In genomic region chr17:51142095-51142494, GRCm38 (mm10) we compare ENCODE assay signal across 14 mouse cellular contexts.
"Had no signal": no experiment of that assay in that cellular context is flagged by ENCODE, and none has a peak within 500 bp of the region (broad histone marks: within the 10 kb centered on the region; RNA-seq: fewer than 3 reads in every experiment).

No protein-coding gene starts in this region.

- H3K9me3 ChIP-seq: limb, embryonic 15.5 days; liver, embryonic 12.5 days; neural tube, embryonic 13.5 days; stomach, embryonic 15.5 days had no signal

- H3K4me3 ChIP-seq: limb, embryonic 15.5 days; liver, embryonic 12.5 days; neural tube, embryonic 13.5 days; stomach, embryonic 15.5 days had no signal

- H3K36me3 ChIP-seq: limb, embryonic 15.5 days; liver, embryonic 12.5 days; stomach, embryonic 15.5 days had no signal

- H3K27me3 ChIP-seq: limb, embryonic 15.5 days; liver, embryonic 12.5 days; neural tube, embryonic 13.5 days; stomach, embryonic 15.5 days had no signal

- H3K9ac ChIP-seq: limb, embryonic 15.5 days; liver, embryonic 12.5 days; liver, embryonic 14.5 days; lung, embryonic 14.5 days; neural tube, embryonic 13.5 days; stomach, embryonic 15.5 days had no signal

- ATAC-seq: liver, embryonic 12.5 days had no signal

- H3K4me2 ChIP-seq: limb, embryonic 15.5 days; liver, embryonic 12.5 days; lung, embryonic 14.5 days; neural tube, embryonic 13.5 days; stomach, embryonic 15.5 days had no signal

- H3K4me1 ChIP-seq: limb, embryonic 15.5 days; liver, embryonic 12.5 days; neural tube, embryonic 13.5 days; stomach, embryonic 15.5 days had no signal

- DNase-seq: lung, adult 18-20 months; lung, embryonic 14.5 days; lung, postnatal 10 days; lung, postnatal 4 days; right cerebral cortex, postnatal 14 days; thymus, adult 2 months; thymus, postnatal 25 days; thymus, postnatal 4 days had no signal

- H3K27ac ChIP-seq: limb, embryonic 15.5 days; liver, embryonic 12.5 days; liver, embryonic 14.5 days; neural tube, embryonic 13.5 days; stomach, embryonic 15.5 days; stomach, postnatal 0 days had no signal
